Mouse (Mus musculus) fat pad, adult 2 months (tissue): ENCODE data around the gene Mageh1.
"Not testable (repeated sequence)": the region's sequence is repeated elsewhere in the genome, so short reads cannot be mapped to it uniquely, and the experiment has no call there.

ENCODE experiments used
- DNase-seq: peaks from one replicate; pipeline ENCODE4 v3.0.0-alpha.2; 2011; ENCODE audit warnings: low read depth, low spot score; ENCODE audit errors: extremely low read depth

Gene Mageh1

DNA sequence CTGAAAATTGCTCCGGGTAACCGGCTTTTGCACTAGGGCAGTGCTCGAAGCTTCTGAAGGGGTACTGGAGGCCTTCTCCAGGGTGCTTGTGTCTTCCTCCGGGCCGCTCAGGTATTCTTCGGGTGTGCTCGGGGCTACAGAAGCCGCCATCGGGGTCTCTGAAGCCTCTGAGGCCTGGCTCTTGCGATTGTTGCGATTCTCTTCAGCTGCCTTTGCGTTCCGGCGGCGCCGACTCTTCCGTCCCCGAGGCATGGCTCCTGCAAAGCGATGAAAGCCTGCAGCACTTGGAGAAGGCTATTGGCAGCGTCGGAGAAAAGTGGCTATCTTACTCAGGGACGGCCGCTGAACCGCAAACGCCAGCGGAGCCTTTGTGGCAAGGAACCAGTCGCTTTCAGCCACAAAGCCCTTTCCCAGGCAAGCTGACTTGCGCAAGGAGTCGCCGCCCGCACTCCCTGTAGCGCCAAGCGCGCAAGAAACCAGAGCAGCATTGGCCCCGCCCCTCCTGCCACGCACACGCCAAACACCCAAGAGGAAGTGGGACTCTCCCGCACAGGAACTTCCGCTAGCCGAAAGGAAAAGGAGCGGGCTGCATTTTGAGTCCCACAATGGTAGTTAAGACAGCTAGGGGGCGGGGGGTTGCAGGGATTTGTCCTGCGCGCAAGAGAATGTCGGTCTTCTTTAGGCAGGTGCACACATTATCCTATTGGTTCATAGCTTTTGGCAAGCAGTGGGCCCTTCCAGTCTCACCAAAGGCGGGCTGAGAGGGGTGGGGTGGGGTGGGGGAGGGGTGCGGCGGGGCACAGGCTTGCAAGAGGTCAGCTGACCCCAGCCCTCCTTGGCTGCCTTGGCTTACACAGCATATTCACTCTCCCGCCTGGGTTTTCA, at the start of gene Mageh1:
Gene Mageh1 (minus strand): TSS at position 489 of the 885 bp plus-strand sequence.
- DNase-seq: no peak

DNA sequence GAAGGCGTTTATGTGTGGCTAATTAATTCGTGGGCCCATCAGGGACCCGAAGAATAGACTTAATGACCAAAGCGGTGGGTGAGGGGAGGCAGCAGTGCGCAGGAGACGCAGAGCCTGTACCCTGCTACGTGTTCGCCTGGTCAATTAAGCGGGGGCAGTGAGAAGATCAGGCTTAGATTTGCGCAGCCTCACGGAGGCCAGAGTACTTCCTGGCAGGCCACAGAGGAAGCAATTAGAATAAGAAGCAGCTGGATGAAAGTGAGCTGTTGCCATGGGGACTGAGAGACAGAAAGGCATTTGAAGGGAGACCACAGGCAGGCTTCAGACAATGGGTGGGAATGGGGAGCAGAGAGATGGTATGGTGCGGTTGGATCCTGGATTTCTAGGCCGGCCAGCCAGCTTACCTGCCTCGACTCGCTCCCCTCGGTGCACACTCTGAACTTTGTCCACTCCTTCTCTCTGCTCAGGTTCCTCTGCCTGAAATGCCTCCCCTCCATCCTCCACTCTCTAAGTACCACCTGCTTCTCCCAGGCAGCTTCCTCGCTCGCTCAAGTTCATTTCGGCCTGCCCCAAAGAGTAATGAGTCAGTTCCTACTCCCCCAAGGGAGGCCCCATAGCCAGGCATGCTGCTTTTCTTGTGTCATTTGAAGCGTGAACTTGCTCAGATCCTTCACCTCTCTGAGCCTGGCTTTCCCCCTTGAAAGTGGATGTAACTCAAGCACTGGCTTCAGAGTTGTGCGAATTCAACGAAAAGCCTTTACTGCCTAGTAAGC, 783 bp upstream of the Mageh1 start:
- DNase-seq: not testable (repeated sequence)

DNA sequence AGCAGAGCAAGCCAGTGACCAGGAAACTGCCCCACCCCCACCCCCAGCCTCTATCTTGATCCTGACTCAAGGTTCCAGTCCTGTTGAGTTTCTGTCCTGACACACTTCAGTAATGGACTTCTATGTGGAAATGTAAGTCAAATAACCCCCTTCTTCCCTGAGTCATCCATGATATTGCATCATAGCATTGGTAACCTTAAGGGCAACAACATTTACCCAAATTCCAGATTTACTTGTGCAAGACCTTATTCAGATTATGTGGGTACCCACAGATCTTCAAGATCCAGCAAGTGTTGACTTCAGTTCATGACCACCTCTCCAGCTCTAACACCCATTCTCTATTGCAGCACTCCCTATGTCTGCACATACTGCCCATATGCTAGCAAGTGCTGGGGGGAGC, 5.8 kb downstream of the Mageh1 start:
- not testable (repeated sequence) for DNase-seq

DNA sequence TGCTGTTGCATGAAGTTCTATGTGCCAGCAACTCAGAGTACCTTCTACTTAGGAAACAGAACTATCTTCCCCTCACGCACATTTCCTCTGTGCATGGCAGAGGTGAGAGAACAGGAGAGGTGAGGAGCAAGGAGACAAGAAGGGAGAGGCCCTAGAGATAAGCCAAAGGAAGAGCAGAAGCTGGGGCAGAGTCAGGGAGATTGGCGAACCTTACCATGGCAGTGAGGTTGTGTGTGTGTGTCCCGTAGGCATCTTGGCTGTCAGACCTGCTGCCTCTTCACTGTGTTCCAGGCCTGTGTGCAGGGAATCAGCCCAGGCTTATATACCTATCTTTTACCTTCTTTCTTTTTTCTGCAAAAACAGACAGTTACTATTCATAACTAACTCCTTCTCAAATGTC, 11.7 kb downstream of the Mageh1 start:
- not testable (repeated sequence) for DNase-seq

DNA sequence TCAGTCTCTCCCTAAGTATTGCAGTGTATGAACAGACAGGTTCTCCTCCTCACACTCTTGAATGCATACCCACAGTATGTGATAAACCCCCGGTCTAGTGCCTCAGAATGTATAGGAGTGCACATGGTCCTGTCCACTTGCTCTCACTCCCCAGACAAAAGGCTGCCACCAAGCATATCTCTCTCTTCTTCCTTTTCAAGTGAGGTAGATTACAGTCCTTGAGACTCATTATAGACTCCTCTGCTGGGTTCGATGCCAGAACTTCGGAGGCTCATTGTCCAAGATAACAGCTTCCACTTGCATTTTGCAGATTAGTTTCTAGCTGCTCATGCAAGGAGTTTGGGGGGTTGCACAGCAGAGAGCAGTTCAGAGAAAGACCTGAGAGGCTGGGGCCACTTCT, 12.1 kb downstream of the Mageh1 start:
- not testable (repeated sequence) for DNase-seq

DNA sequence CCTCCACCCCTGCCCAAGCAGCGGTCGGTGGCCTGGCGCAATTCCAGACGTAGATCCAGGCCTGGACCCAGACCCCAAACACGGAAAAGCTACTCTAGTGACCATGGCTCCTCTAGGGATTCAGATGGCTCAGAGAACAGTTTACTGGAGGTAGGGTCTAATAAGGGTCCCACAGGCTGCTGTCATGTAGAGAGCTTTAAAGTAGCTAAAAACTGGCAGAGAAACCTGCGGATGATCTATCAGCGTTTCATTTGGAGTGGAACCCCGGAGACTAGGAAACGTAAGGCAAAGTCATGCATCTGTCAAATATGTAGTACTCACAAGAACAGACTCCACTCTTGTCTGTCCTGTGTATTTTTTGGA, 29.7 kb downstream of the Mageh1 start:
- DNase-seq: no peak

DNA sequence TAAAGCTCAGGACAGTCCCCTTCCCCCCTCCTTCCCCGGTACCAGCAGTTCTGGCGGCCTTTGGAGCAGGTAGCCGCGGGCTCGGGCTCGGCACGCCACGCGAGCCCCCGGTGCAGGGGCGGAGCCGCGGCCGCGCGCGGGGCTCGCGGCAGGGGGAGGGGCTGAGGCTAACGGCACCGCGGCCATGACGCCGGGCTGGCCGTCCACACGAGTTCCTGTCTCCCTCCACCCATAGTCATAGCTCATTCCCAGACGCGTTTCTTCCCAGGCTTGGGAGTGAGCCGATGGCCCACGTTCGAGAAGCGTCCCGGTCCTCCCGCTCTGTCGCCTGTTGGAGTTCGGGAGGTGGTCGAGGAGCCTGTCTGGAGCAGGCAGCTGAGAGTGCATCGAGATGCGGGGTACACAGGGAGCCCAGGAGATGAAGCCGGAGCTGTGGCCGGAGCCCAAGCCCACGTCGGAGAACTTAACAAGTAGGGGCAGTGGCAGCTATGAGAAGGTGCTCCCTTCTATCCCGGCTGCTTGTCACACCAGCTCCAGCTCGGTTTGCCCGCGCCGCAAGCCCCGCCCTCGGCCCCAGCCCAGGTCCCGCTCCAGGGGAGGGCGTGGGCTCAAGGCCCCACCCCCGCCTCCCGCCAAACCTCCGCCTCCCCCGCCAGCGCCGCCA, 30.2 kb downstream of the Mageh1 start:
- no peak for DNase-seq

DNA sequence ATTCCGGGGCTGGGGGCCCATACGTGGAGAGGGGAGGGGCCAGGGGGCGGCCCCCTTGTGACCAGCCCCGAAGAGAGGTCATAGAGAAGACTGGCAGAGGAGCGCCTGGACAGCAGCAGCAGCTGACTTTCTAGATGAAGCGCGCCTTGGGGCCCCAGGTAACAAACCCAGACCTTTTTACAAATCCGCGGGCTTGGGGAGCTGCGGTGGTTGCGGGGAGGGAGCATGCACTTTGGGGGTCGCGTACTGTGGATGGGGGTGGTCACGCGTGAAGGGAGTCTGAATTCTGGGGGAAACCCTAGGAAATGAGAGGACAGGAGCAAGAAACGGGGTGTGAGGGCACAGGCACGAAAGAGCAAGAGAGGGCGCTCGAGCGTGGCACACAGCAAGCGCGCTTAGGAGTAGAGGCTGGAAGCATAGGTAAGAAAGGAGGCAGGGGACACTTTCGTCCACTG, 31.0 kb downstream of the Mageh1 start, which contains the start of gene Usp51:
Gene Usp51 (plus strand): TSS at position 83 of the 455 bp plus-strand sequence.
- DNase-seq: no peak

DNA sequence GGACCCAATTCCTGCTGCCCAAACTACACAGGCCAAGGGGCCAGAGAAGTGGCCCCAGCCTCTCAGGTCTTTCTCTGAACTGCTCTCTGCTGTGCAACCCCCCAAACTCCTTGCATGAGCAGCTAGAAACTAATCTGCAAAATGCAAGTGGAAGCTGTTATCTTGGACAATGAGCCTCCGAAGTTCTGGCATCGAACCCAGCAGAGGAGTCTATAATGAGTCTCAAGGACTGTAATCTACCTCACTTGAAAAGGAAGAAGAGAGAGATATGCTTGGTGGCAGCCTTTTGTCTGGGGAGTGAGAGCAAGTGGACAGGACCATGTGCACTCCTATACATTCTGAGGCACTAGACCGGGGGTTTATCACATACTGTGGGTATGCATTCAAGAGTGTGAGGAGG, 41.3 kb downstream of the Mageh1 start:
- DNase-seq: not testable (repeated sequence)

DNA sequence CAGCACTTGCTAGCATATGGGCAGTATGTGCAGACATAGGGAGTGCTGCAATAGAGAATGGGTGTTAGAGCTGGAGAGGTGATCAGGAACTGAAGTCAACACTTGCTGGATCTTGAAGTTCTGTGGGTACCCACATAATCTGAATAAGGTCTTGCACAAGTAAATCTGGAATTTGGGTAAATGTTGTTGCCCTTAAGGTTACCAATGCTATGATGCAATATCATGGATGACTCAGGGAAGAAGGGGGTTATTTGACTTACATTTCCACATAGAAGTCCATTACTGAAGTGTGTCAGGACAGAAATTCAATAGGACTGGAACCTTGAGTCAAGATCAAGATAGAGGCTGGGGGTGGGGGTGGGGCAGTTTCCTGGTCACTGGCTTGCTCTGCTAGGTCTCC, 47.5 kb downstream of the Mageh1 start:
- DNase-seq: not testable (repeated sequence)
